9 mouse cellular contexts compared by ENCODE assay signal in genomic region chr9:41161413-41161812, GRCm38 (mm10). TPM values are rescaled to one million over a fixed set of nuclear protein-coding genes. Genes with fewer than 3 reads are reported as not detected.
A peak's percentile ranks its signal among the peaks of the same experiment; 100 is the strongest.
DNase-seq lines count a peak whose midpoint lies in the region; ATAC-seq lines count a peak whose summit lies in the region.
"Had no signal": no experiment of that assay in that cellular context is flagged by ENCODE, and none has a peak within 500 bp of the region (broad histone marks: within the 10 kb centered on the region; RNA-seq: fewer than 3 reads in every experiment).

Gene Ubash3b, minus strand, starts transcription at chr9:41161697.

- H3K9me3 ChIP-seq in kidney, embryonic 16.5 days (ENCODE audit: low read length), result no peaks in the 10 kb centered on the region
- H3K9me3 ChIP-seq in hindbrain, embryonic 15.5 days, result no peaks in the 10 kb centered on the region
- H3K9me3 ChIP-seq in megakaryocyte, embryonic 14.5 days, result no peaks in the 10 kb centered on the region

- whole genome bisulfite sequencing in kidney, embryonic 16.5 days, result 77% methylated on average over 6 of the region's 6 CpGs
- 85% methylated on average over 6 of the region's 6 CpGs for WGBS in hindbrain, embryonic 15.5 days

- no peak within 1 kb of the TSS for H3K9ac ChIP-seq in kidney, embryonic 16.5 days (replicated peaks; ENCODE audit: low read length)
- no peak within 1 kb of the TSS for H3K9ac ChIP-seq in hindbrain, embryonic 15.5 days

- no peak within 1 kb of the TSS for H3K27ac ChIP-seq in kidney, embryonic 16.5 days (ENCODE audit: low read length)
- H3K27ac ChIP-seq in brown adipose tissue, adult 24 weeks (replicated peaks; ENCODE audit: low read depth, low read length), result peak within 1 kb of the TSS; percentile 15
- no peak within 1 kb of the TSS for H3K27ac ChIP-seq in hindbrain, embryonic 15.5 days (replicated peaks)

- no peak for ATAC-seq in kidney, embryonic 16.5 days (ENCODE audit: low FRiP score, low TSS enrichment)
- ATAC-seq in hindbrain, embryonic 15.5 days (ENCODE audit: low FRiP score, low read depth), result no peak

- peaks cover 5% of the 10 kb centered on the region for H3K4me1 ChIP-seq in kidney, embryonic 16.5 days (ENCODE audit: insufficient read depth, low read length)
- peaks cover 3% of the 10 kb centered on the region; the same call in 1 of the 2 replicates for H3K4me1 ChIP-seq in brown adipose tissue, adult 24 weeks (ENCODE audit: control insufficient read depth, insufficient read depth, insufficient read length, low read length)
- H3K4me1 ChIP-seq in hindbrain, embryonic 15.5 days (replicated peaks), result peaks cover 12% of the 10 kb centered on the region
- H3K4me1 ChIP-seq in megakaryocyte, embryonic 14.5 days, result peaks cover 75% of the 10 kb centered on the region

- no peak within 1 kb of the TSS for H3K4me2 ChIP-seq in kidney, embryonic 16.5 days (replicated peaks; ENCODE audit: low read depth, low read length)
- H3K4me2 ChIP-seq in hindbrain, embryonic 15.5 days, result no peak within 1 kb of the TSS

- no peak within 1 kb of the TSS for H3K4me3 ChIP-seq in kidney, embryonic 16.5 days (ENCODE audit: low read length)
- H3K4me3 ChIP-seq in brown adipose tissue, adult 24 weeks (ENCODE audit: insufficient read depth, low read depth, low read length), result no peak within 1 kb of the TSS
- no peak within 1 kb of the TSS for H3K4me3 ChIP-seq in hindbrain, embryonic 15.5 days
- H3K4me3 ChIP-seq in megakaryocyte, embryonic 14.5 days (replicated peaks), result peak within 1 kb of the TSS; percentile 82

- DNase-seq in kidney, adult 9 months, result peak; percentile 74
- no peak for DNase-seq in right cerebral cortex, adult 18-20 months
- no peak for DNase-seq in gastrocnemius, postnatal 25 days
- DNase-seq in embryo, embryonic 10.5 days (ENCODE audit: low spot score), result no peak
- DNase-seq: cerebellum, postnatal 14 days had no signal

- H3K36me3 ChIP-seq in kidney, embryonic 16.5 days (ENCODE audit: insufficient read depth, low read length), result no peaks in the 10 kb centered on the region
- no peaks in the 10 kb centered on the region for H3K36me3 ChIP-seq in hindbrain, embryonic 15.5 days
- H3K36me3 ChIP-seq in megakaryocyte, embryonic 14.5 days (replicated peaks; ENCODE audit: low read length), result peaks cover 14% of the 10 kb centered on the region

- 0 out of 2 replicates have a peak, but pooled peaks cover 5% of the 10 kb centered on the region for H3K27me3 ChIP-seq in kidney, embryonic 16.5 days (ENCODE audit: insufficient read depth, low read length)
- H3K27me3 ChIP-seq in hindbrain, embryonic 15.5 days, result no peaks in the 10 kb centered on the region
- no peaks in the 10 kb centered on the region for H3K27me3 ChIP-seq in megakaryocyte, embryonic 14.5 days (replicated peaks)

RNA-seq across cellular contexts. Expression of gene Ubash3b, which starts in this region (rescaled TPM):
- 6.8 and 7.5 TPM in 2 replicates for polyA plus RNA-seq in kidney, embryonic 16.5 days (2015; fragmentation: Nextera tagmentation; extraction: Ambion mirVana)
- 0.87 and 1.0 TPM in 2 replicates for polyA plus RNA-seq in brown adipose tissue, adult 24 weeks (2012; ENCODE audit: insufficient read depth, insufficient read length, missing spikeins)
- polyA plus RNA-seq in hindbrain, embryonic 15.5 days (2015; fragmentation: Nextera tagmentation; extraction: Ambion mirVana), result 24.6 and 27.3 TPM in 2 replicates
- 85.5 and 255 TPM in 2 replicates for polyA plus RNA-seq in megakaryocyte, embryonic 14.5 days (2012; ENCODE audit: insufficient read depth, low replicate concordance)
- 1 to 10 TPM in 1 of 2 experiments, under 1 TPM in 1; 0.38 to 1.3 TPM for total RNA-seq in gastrocnemius, postnatal 25 days (2021)
